Mouse (Mus musculus): ENCODE measurements around the gene Gbp8.

GRCm38 (mm10) chr5:105011570-105011969 lies 127.8 kb downstream of the Gbp8 start:
- no peak for TF ChIP-seq CTCF (IDR thresholded peaks at IDR 0.05; ENCODE audit: low read depth)
- TF ChIP-seq EP300 (IDR thresholded peaks at IDR 0.05; ENCODE audit: low read depth), result no peak
